Mouse (Mus musculus) urinary bladder, postnatal 4 days (tissue): ENCODE data around the gene Pga5.
A peak's percentile ranks its signal among the peaks of the same experiment; 100 is the strongest.

Experiments used
- DNase-seq, 2 experiments: peaks; one replicate each; pipeline ENCODE4 v3.0.0; 2021 to 2022; ENCODE audit warnings: low spot score in 2 of 2

The Pga5 gene

DNA sequence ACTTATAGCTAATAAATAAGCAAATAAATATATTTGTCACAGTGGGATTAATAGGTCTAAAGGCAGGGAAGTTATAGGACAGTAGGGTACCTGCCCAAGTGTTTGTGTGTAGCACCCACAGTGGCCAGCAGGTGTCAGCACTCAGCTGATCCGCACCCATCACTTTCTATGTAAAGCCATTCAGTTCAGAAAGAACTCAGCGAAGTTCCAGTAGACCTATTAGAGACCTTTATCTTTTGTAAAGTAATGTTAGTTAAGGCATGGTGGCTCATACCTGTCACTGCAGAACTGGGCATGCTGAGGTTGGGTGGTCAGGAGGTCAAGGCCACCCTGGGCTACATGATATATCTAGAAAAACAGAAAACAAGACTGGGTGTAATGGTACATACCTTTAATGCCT lies 12.4 kb downstream of the Pga5 start:
- DNase-seq = peak in 1 of 2 experiments; percentile 77

DNA sequence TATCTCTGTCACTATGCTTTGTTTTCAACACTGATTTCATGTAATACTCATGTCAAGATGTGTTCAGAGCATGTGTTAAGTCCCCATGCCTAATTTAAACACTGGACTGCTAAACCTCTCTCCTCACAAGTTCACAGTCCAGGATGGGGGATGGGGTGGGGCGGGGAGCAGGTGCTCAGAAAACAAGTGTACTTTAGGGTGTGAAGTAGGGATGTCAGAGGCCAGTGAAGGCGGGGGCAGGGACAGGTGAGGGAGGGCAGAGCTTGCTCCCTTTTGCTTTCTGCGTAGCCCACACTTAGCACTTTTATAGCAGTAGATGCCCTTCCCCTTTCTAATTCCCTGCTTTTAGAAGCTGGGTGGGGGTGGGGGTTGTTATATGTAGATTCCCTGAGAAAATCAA lies 12.8 kb downstream of the Pga5 start:
- DNase-seq = no peak

DNA sequence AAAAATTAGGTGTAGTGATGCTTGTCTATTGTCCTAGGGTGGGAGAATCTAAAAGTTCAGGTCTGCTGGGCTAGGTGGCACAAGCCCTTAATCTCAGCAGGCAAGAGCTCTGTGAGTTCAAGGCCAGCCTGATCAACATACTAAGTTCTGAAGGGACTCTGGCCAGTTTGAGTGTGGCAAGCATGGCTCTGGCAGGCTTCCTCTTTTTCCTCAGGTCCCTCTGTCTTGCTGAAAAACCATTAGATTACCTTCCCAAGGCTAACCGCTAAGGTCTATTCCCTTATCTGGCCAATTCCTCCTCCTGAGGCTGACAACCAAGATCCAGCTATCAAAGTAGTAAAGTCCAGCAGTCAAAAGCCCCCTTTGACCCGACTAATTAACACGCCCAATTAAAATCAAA lies 15.2 kb downstream of the Pga5 start:
- no peak for DNase-seq

DNA sequence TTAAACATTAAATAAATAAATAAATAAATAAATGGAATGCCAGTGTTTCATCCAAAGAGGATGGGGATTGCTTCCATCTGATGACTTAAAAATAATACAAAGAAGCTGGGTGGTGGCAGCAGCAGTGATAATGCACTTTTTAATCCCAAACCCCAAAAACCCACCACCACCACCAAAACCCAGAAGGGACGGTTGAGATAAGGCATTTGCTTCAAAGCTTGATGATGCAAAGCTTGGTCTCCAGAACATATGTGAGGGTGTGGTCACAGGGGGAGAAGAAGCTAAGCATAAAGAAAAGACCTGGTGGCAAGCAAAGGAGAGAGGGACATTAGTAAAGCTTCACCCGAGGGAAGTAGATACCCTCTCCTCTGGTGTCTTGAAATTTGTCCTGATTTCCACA lies 16.0 kb downstream of the Pga5 start:
- no peak for DNase-seq

DNA sequence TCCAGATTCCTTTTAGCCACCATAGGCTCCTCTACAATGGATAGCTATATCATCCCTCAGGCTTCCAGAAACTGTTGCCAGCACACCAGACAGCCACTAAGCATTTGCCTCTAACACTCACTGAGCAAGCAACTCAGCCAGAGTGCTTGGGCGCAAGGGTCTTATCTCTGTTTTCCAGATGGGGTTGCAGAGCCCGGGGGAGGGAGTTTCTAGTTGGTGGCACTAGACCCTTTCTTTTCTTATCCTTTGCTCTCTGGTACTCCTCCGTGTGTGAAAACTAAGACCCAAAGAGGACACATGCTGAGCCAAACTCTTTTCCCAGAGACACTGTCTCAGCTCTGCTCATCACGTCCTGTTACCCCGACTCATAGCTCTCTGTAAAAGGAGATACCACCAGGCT lies 16.5 kb downstream of the Pga5 start:
- DNase-seq = no peak

DNA sequence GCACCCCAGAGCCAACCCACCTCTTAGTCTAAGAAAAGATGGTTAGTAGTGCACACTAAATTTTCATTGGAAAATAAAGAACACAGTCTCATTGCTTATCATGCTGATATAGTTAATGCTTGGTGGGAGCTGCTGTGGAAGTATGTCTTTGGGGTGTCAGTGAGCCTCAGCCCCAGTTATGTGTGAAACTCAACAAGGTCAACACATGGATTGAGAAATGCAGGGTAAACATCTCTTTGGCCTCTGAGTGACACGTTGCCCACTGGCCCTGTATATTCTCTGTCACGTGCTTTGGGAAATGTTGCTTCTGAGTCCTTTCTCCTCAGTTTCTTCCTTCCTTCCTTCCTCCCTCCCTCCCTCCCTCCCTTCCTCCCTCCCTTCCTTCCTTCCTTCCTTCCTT lies 19.5 kb downstream of the Pga5 start:
- no peak for DNase-seq

DNA sequence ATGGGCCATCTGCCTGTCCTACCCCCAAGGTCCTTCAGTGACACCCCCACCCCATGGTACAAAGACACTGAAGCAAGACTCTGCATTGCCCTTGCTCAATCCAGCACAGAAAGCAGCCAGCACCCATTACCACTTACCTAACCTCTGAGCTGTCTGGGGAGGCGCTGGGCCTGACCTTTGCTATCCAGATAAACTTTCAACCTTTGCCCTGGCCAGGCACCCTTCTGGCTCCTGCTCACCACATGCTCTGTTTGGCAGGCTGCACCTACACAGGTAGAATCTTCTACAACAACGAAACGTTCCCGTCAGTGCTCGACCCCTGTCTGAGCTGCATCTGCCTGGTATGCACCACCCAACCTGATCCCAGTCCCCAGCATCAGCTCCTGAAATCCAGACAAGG lies 20.1 kb downstream of the Pga5 start:
- DNase-seq = no peak

DNA sequence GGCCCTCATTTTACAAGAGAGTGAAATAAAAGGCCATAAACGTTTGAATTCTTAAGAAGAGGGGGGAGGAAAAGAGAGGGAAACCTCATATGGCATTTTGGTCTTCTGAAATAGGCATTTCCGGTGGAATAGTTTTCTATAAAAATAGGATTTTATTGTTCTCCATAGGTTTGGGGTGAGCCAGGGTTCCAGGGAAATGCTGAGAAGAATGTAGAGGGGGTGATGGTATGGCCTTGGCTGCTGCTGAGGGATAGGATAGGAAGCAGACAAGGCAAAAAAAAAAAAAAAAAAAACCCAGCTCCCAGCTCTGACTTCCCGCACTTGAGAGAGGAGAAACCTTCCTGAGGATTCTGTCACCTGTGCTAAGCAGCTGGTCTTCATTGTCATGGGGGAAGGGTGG lies 21.8 kb downstream of the Pga5 start:
- no peak for DNase-seq

DNA sequence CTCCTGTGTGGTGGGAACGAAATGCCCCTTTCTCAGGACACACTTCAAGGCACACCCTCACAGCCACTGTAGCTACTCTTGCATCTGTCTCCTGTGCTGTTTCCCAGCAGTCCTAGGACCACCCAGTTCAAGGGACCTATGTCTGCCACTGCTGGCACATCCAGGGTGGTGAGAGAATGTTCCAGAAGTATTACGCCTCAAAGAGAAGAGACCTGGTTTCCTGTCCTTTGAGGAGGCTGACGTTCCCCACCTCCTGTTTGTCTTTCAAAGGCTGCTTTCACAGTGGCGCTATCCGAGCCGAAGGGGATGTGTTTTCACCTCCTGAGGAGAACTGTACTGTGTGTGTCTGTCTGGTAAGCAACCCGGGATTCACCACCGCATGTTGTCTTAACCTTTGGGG lies 29.7 kb downstream of the Pga5 start:
- no peak for DNase-seq

DNA sequence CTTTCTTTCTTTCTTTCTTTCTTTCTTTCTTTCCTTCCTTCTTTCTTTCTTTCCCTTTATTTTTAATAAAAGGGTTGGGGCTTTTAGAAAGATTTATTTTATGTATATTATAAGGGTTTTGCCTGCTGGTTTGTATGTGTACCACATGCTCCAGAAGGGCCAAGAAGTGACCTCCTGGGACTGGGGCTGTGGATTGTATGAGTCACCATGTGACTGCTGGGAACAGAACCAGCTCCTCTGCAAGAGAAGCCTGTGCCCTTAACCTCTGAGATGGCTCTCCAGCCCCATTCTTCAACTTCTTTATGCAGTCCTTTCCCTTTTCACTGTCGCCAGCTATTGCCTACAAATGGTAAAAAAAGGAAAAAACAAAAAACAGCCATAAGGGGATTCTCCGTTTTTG lies 32.3 kb downstream of the Pga5 start:
- DNase-seq = no peak

DNA sequence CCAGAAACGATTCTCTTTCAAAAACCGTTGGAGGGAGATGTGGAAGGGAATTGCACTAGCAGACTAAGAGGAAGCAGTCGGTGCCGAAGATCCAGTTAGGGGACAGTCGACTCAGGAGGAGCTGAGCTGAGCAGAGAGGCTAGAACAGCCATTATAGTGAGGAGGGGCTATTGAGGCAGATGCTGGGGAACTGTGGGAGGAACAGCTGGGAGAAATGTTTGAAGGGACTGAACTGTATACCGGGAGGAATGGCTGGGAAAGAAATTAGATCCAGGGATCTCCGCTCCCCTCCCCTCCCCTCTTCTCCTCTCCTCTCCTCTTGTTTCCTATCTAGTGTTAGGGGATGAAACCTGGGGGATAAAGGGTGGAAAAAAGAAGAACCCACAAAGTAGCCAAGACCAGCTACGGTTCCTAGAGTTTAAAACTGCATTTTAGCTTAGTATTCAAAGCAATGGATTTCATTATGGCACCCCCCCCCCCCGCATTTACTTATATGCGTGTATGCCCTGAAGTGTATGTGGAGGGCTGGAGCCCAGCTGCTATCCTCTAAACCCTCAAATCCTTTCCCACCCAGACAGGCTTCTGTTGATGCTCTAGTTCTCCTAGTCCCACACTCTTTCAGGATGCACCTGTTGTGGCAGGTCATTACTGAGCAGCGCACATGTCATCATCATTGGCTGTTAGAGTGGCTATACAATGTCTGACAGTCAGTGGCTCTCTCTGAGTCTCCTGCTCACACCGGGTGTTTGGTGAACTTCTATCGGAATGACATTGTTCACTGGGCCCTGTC lies 37.1 kb downstream of the Pga5 start:
- no peak for DNase-seq

DNA sequence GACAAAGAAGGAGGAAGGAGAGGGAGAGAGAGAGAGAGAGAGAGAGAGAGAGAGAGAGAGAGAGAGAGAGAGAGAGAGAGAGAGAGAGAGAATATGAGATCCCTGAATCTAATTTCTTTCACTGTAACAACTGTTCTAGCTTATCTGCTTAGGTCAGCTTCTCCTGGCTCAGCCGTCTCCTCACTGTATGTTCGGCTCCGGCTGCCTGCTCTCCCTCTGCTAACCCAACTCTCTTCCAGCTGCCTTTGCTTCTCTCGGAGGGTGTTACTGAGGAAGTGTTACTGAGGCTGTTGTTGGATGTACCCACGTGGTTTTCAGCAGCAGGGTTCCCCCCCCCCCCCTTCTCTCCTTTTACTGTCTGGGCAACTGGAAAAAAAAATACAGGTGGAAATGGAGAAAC lies 37.8 kb downstream of the Pga5 start:
- DNase-seq = no peak

DNA sequence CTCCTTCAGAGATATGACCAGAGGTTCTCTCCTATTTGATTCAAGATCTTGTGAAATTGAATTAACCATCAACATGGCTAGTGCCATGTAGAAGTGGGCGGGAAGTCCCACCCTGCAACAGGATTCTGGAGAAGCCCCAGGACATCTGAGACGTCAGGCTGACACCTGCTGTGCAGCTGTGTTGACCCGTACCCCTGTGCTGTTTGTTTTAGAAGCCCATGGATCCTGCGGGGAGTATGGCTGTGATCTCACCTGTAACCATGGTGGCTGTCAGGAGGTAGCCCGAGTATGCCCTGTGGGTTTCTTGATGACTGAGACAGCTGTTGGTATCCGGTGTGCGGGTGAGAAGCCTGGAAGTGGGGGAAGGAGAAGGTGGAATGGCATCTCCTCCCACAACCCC lies 40.0 kb downstream of the Pga5 start:
- DNase-seq = no peak

DNA sequence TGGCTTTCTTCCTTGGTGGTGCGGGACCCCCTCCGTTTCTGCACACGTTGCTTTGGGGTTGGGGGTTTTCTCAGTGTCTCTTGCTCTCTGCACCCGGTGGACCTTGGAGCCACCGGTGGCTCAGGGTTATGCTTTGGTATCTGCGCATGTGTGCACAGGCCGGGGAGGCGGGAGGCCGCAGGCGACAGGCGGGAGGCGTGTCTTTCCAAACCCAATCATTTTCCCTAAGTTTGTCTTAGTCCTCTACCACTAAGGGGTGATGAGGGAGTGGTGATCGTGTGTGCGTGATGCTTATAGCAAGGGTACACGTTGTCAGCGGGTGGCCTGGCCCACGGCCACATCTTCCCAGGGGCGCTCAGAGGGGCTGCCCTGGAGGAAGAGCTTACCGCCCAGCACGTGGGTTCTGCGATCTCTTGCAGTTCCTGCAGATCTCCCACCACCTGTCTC lies 43.0 kb downstream of the Pga5 start:
- DNase-seq = peak in 1 of 2 experiments; percentile 42

DNA sequence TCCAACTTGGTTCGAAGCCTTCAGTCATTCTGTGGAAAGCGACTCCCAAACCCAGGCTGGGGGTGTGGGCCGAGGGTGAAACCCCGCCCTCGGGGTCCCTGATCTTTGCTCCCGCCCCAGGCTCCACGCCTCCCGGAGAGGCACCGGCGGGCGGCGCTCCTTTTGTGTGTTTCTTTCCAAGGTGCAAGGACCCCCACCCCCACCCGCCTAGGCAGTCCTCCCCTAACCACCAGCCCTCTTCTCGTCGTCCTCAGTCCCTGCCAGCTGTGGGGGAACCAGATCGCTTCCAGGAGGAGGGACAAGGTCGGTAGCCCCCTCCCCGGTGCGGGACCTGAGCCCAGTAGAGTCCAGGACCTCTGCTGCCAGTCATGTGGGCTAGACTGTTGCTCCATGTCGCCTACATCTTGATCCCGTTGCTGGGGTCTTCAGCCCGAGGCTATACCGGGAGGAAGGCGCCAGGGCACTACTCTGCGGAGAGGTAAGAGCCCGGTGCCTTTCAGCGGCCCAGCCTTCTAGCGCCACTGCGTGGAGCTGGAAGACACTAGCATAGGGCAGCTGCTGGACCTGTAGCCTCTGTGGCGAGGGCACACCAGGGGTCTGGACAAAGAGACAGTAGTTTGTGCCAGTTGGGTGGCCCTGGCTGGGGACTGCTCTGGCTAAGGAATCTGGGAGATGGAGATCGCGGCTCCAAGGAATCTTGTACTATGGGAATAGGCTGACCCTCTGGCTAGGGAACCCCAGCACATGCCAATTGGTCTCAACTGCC lies 43.6 kb downstream of the Pga5 start, which contains the start of gene Vwce:
TSS of gene Vwce (plus strand) at position 108 of the 766 bp plus-strand sequence.
- DNase-seq = no peak
